Mouse (Mus musculus): Measurements from ENCODE around the gene Stard13. TPM values are rescaled to one million over a fixed set of nuclear protein-coding genes. Genes with fewer than 3 reads are reported as not detected.

The Stard13 gene
- polyA plus RNA-seq, 1 experiment = 0.50 TPM

GRCm38 (mm10) chr5:151248671-151249620 lies 15.3 kb upstream of the Stard13 start:
- Histone ChIP-seq H3K4me1 (ENCODE audit: control insufficient read depth, insufficient read depth, low read length) (peaks cover 13% of the 10 kb centered on the region), H3K4me3 (ENCODE audit: insufficient read depth, low read length) (no peak overlapping the region), H3K27ac (ENCODE audit: insufficient read depth, low read depth, low read length) (no peak overlapping the region)
- no peak for TF ChIP-seq POLR2A (IDR thresholded peaks at IDR 0.05; ENCODE audit: borderline replicate concordance, low read depth, low read length)
- no peak for TF ChIP-seq CTCF (IDR thresholded peaks at IDR 0.05; ENCODE audit: low read depth, low read length)

- no peak overlapping the region for H3K27ac ChIP-seq (ENCODE audit: insufficient read depth, low read depth, low read length)
Observed at GRCm38 (mm10) chr5:151248084-151248483, 14.4 kb upstream of the Stard13 start.

GRCm38 (mm10) chr5:151247115-151247875 lies 13.7 kb upstream of the Stard13 start:
- Histone ChIP-seq H3K4me3 (ENCODE audit: insufficient read depth, low read length) (no peak overlapping the region), H3K27ac (ENCODE audit: insufficient read depth, low read depth, low read length) (no peak overlapping the region), H3K4me1 (ENCODE audit: control insufficient read depth, insufficient read depth, low read length) (peaks cover 13% of the 10 kb centered on the region)
- TF ChIP-seq POLR2A (IDR thresholded peaks at IDR 0.05; ENCODE audit: borderline replicate concordance, low read depth, low read length) (no peak), CTCF (IDR thresholded peaks at IDR 0.05; ENCODE audit: low read depth, low read length) (no peak)

More at GRCm38 (mm10) chr5:151248084-151248483, 14.4 kb upstream of the Stard13 start:
- Histone ChIP-seq H3K4me3 (ENCODE audit: insufficient read depth, low read length) (no peak overlapping the region), H3K4me1 (ENCODE audit: control insufficient read depth, insufficient read depth, low read length) (peaks cover 13% of the 10 kb centered on the region)
- TF ChIP-seq CTCF (IDR thresholded peaks at IDR 0.05; ENCODE audit: low read depth, low read length) (no peak), POLR2A (IDR thresholded peaks at IDR 0.05; ENCODE audit: borderline replicate concordance, low read depth, low read length) (no peak)

- H3K4me1 ChIP-seq (ENCODE audit: control insufficient read depth, insufficient read depth, low read length) = peaks cover 13% of the 10 kb centered on the region
- no peak for TF ChIP-seq POLR2A (IDR thresholded peaks at IDR 0.05; ENCODE audit: borderline replicate concordance, low read depth, low read length)
- no peak for TF ChIP-seq CTCF (IDR thresholded peaks at IDR 0.05; ENCODE audit: low read depth, low read length)
- no peak overlapping the region for H3K4me3 ChIP-seq (ENCODE audit: insufficient read depth, low read length)
- H3K27ac ChIP-seq (ENCODE audit: insufficient read depth, low read depth, low read length) = no peak overlapping the region
Observed at GRCm38 (mm10) chr5:151246287-151246686, 12.7 kb upstream of the Stard13 start.

GRCm38 (mm10) chr5:151245571-151245970 lies 11.9 kb upstream of the Stard13 start:
- H3K4me1 ChIP-seq (ENCODE audit: control insufficient read depth, insufficient read depth, low read length) = peaks cover 13% of the 10 kb centered on the region
- no peak overlapping the region for H3K4me3 ChIP-seq (ENCODE audit: insufficient read depth, low read length)
- no peak overlapping the region for H3K27ac ChIP-seq (ENCODE audit: insufficient read depth, low read depth, low read length)
- no peak for TF ChIP-seq POLR2A (IDR thresholded peaks at IDR 0.05; ENCODE audit: borderline replicate concordance, low read depth, low read length)
- TF ChIP-seq CTCF (IDR thresholded peaks at IDR 0.05; ENCODE audit: low read depth, low read length) = no peak

- no peak for TF ChIP-seq POLR2A (IDR thresholded peaks at IDR 0.05; ENCODE audit: borderline replicate concordance, low read depth, low read length)
- H3K4me1 ChIP-seq (ENCODE audit: control insufficient read depth, insufficient read depth, low read length) = 0 out of 2 replicates have a peak, but pooled peaks cover 2% of the 10 kb centered on the region
- H3K4me3 ChIP-seq (ENCODE audit: insufficient read depth, low read length) = no peak overlapping the region
- H3K27ac ChIP-seq (ENCODE audit: insufficient read depth, low read depth, low read length) = no peak overlapping the region
Observed at GRCm38 (mm10) chr5:151238730-151239129, 5.1 kb upstream of the Stard13 start.

- TF ChIP-seq POLR2A (IDR thresholded peaks at IDR 0.05; ENCODE audit: borderline replicate concordance, low read depth, low read length) (no peak), CTCF (IDR thresholded peaks at IDR 0.05; ENCODE audit: low read depth, low read length) (no peak)
- no peak overlapping the region for H3K27ac ChIP-seq (ENCODE audit: insufficient read depth, low read depth, low read length)
Observed at GRCm38 (mm10) chr5:151236411-151236810, 2.8 kb upstream of the Stard13 start.

GRCm38 (mm10) chr5:151232576-151233299 lies 898 bp downstream of the Stard13 start:
- Histone ChIP-seq H3K4me3 (ENCODE audit: insufficient read depth, low read length) (peak overlapping the region; percentile 64), H3K4me1 (ENCODE audit: control insufficient read depth, insufficient read depth, low read length) (peaks cover 8% of the 10 kb centered on the region; the same call in 1 of the 2 replicates), H3K27ac (ENCODE audit: insufficient read depth, low read depth, low read length) (no peak overlapping the region)
- TF ChIP-seq POLR2A (IDR thresholded peaks at IDR 0.05; ENCODE audit: borderline replicate concordance, low read depth, low read length) (no peak), CTCF (IDR thresholded peaks at IDR 0.05; ENCODE audit: low read depth, low read length) (no peak)

More at GRCm38 (mm10) chr5:151236411-151236810, 2.8 kb upstream of the Stard13 start:
- 0 out of 2 replicates have a peak, but pooled peaks cover 2% of the 10 kb centered on the region for H3K4me1 ChIP-seq (ENCODE audit: control insufficient read depth, insufficient read depth, low read length)
- H3K4me3 ChIP-seq (ENCODE audit: insufficient read depth, low read length) = no peak overlapping the region

- Histone ChIP-seq H3K4me1 (ENCODE audit: control insufficient read depth, insufficient read depth, low read length) (peaks cover 12% of the 10 kb centered on the region), H3K4me3 (ENCODE audit: insufficient read depth, low read length) (no peak overlapping the region), H3K27ac (ENCODE audit: insufficient read depth, low read depth, low read length) (no peak overlapping the region)
- TF ChIP-seq POLR2A (IDR thresholded peaks at IDR 0.05; ENCODE audit: borderline replicate concordance, low read depth, low read length) (no peak), CTCF (IDR thresholded peaks at IDR 0.05; ENCODE audit: low read depth, low read length) (no peak)
Observed at GRCm38 (mm10) chr5:151231861-151232260, 1.8 kb downstream of the Stard13 start.
